Mouse (Mus musculus) embryonic facial prominence, embryonic 12.5 days (tissue): ENCODE results near the gene Apbb2. TPM values are rescaled to one million over a fixed set of nuclear protein-coding genes. Genes with fewer than 3 reads are reported as not detected.

Experiments
- ATAC-seq: fragments of 200-750 bp; cut with Nextera tagmentation; 2 replicates; pipeline ENCODE4 v1.8.0; 2017; ENCODE audit not compliant: insufficient number of reproducible peaks, insufficient read depth, low FRiP score, low TSS enrichment
- H3K27ac ChIP-seq: fragments of 300-500 bp; sonication (generic); 2 replicates; pipeline ENCODE4 v1.5.1; 2016; ENCODE audit warnings: mild to moderate bottlenecking
- H3K27me3 ChIP-seq: fragments of 300-500 bp; sonication (generic); 2 replicates; pipeline ENCODE4 v1.6.1; 2016; ENCODE audit warnings: mild to moderate bottlenecking, moderate library complexity
- H3K36me3 ChIP-seq: fragments of 300-500 bp; sonication (generic); 2 replicates; pipeline ENCODE4 v1.6.1; 2016; ENCODE audit warnings: mild to moderate bottlenecking
- H3K4me1 ChIP-seq: fragments of 300-500 bp; sonication (generic); 2 replicates; pipeline ENCODE4 v1.6.1; 2016
- H3K4me2 ChIP-seq: fragments of 300-500 bp; sonication (generic); replicated peaks from 2 replicates; pipeline ENCODE4 v1.6.1; 2016; ENCODE audit warnings: mild to moderate bottlenecking, moderate library complexity
- H3K4me3 ChIP-seq: fragments of 300-500 bp; sonication (generic); 2 replicates; pipeline ENCODE4 v1.5.1; 2016; ENCODE audit warnings: mild to moderate bottlenecking
- H3K9ac ChIP-seq: fragments of 300-500 bp; sonication (generic); 2 replicates; pipeline ENCODE4 v1.6.1; 2016; ENCODE audit warnings: mild to moderate bottlenecking, moderate library complexity
- H3K9me3 ChIP-seq: fragments of 300-500 bp; sonication (generic); 2 replicates; pipeline ENCODE4 v1.6.1; 2016; ENCODE audit warnings: mild to moderate bottlenecking, moderate library complexity
- WGBS: fragments of 180-500 bp; shearing (Covaris S2); methylation state at CpG from one replicate; pipeline ENCODE4 v1.1.7; 2016; 5-methylcytosine and 5-hydroxymethylcytosine counted together
- polyA plus RNA-seq: library from polyadenylated mRNA; unstranded; fragments of >200 nt; fragmentation: Nextera tagmentation; extraction: Ambion mirVana; gene quantifications from 2 replicates; pipeline ENCODE4 v1.2.1, GENCODE M21; 2016

Gene Apbb2
- polyA plus RNA-seq, 1 experiment from 2014 or later = 53.2 TPM

DNA sequence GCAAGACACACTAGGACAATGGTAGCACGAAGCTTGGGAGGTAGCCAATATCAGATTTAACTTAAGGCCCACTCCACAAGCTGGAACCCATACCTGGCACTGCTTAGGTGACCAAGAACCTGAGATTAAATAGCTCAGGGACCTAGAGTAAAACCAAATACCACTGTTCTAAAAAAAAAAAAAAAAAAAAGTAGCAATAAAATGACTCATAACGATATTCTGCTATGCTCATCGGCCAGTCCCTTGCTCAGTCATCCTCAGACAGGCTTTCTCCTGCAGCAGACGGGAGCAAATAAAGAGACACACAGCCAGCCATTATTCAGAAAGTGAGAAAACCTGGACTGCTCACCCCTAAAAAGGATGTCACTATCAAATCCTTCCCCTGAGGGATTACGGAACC, 47.9 kb downstream of the Apbb2 start:
- H3K36me3 ChIP-seq = no peaks in the 10 kb centered on the region
- H3K27ac ChIP-seq = no peak overlapping the region
- H3K4me2 ChIP-seq = no peak overlapping the region
- no peaks in the 10 kb centered on the region for H3K27me3 ChIP-seq
- ATAC-seq = no peak
- 97% methylated on average over 5 of the region's 5 CpGs for WGBS
- no peaks in the 10 kb centered on the region for H3K9me3 ChIP-seq
- no peak overlapping the region for H3K4me3 ChIP-seq
- no peak overlapping the region for H3K9ac ChIP-seq
- H3K4me1 ChIP-seq = peaks cover 10% of the 10 kb centered on the region

DNA sequence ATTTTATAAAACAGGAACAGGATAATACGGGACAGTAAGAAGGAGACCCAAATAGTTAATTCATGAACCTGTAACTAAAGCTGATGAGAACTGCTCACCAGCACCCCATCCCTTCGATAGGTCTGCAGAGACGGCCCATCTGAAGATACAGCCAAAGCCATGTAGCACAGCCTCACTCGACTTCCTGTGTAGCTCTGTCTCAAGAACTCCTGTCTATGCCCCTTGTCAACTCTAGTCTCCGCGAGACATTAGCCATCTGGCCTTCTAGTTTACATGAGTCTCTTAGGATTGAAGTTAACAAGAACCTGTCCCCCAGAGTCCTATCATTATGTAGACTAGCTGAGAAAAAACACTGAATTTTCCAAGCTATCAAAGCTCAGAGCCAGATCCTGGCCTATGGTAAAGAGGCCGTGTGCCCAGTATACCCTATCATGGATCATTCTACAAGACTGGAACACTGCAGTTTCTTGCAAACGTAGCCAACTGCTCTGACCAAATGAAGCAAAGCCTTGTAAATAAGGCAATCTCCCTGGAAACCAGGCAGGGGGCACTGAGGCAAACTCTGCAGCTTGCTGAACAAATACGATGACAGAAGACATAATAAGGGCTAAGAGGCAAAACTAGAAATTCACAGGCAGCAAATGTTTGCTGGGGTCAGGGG, 49.3 kb downstream of the Apbb2 start:
- Histone ChIP-seq H3K36me3 (no peaks in the 10 kb centered on the region), H3K27ac (no peak overlapping the region), H3K4me1 (peaks cover 10% of the 10 kb centered on the region), H3K9me3 (no peaks in the 10 kb centered on the region), H3K4me3 (no peak overlapping the region), H3K27me3 (no peaks in the 10 kb centered on the region), H3K4me2 (no peak overlapping the region), H3K9ac (no peak overlapping the region)
- WGBS = 65% methylated on average over 9 of the region's 9 CpGs
- no peak for ATAC-seq

- H3K27me3 ChIP-seq = no peaks in the 10 kb centered on the region
- H3K9ac ChIP-seq = no peak overlapping the region
- peaks cover 6% of the 10 kb centered on the region for H3K4me1 ChIP-seq
- H3K36me3 ChIP-seq = no peaks in the 10 kb centered on the region
- H3K9me3 ChIP-seq = no peaks in the 10 kb centered on the region
- no peak overlapping the region for H3K27ac ChIP-seq
- H3K4me3 ChIP-seq = no peak overlapping the region
- 71% methylated on average over 5 of the region's 5 CpGs for WGBS
- H3K4me2 ChIP-seq = no peak overlapping the region
- ATAC-seq = no peak
Observed at GRCm38 (mm10) chr5:66568002-66568401, 50.6 kb downstream of the Apbb2 start.

DNA sequence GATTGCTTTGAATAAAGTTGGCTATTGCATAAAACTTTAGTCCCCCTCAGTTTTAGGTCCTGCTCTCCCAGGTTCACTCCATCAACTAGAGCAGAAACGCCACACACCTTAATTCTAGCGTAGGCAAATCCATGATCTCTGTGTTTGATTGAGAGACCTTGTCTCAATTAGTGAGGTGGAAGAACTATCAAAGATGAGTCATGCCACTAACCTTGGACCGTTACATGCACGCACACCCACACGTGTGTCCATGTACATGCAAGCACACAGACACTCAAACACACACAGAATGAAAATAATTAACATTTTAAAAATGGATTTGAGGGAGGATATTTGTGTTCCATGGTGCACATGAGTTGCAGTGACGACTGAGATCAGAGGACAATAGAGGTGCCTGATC, 51.2 kb downstream of the Apbb2 start:
- Histone ChIP-seq H3K4me2 (no peak overlapping the region), H3K9ac (no peak overlapping the region), H3K36me3 (no peaks in the 10 kb centered on the region), H3K27me3 (no peaks in the 10 kb centered on the region), H3K27ac (no peak overlapping the region), H3K4me1 (peaks cover 4% of the 10 kb centered on the region), H3K4me3 (no peak overlapping the region), H3K9me3 (no peaks in the 10 kb centered on the region)
- ATAC-seq = no peak
- 92% methylated on average over 6 of the region's 6 CpGs for WGBS

GRCm38 (mm10) chr5:66559591-66560175, 58.9 kb downstream of the Apbb2 start:
- H3K27me3 ChIP-seq = no peaks in the 10 kb centered on the region
- peaks cover 4% of the 10 kb centered on the region; the same call in 1 of the 2 replicates for H3K9me3 ChIP-seq
- ATAC-seq = no peak
- no peak overlapping the region for H3K4me3 ChIP-seq
- peaks cover 12% of the 10 kb centered on the region for H3K4me1 ChIP-seq
- no peak overlapping the region for H3K9ac ChIP-seq
- H3K27ac ChIP-seq = no peak overlapping the region
- no peaks in the 10 kb centered on the region for H3K36me3 ChIP-seq
- WGBS = 74% methylated on average over 8 of the region's 8 CpGs
- H3K4me2 ChIP-seq = no peak overlapping the region

DNA sequence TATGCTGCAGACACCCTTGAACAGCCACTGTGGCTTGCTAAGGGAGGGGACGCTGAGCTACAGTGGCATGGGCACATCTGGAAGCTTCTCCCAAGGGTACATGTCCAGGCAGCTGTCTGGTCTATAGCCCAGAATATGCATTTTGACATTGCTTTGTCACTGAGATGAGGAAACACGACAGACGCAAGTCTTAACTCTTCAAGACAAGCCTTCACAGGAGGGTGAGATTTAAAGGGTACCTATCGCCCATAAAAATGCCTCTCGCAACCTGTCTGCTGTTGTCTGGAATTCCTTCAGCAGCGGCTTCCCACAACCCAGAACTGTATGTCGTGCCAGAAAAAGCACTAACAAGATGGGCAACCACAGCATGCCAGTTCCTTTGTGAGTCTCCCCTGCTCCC, 60.5 kb downstream of the Apbb2 start:
- H3K36me3 ChIP-seq = no peaks in the 10 kb centered on the region
- peaks cover 4% of the 10 kb centered on the region; the same call in 1 of the 2 replicates for H3K9me3 ChIP-seq
- 91% methylated on average over 7 of the region's 7 CpGs for WGBS
- no peak overlapping the region for H3K27ac ChIP-seq
- no peaks in the 10 kb centered on the region for H3K27me3 ChIP-seq
- ATAC-seq = no peak
- peaks cover 20% of the 10 kb centered on the region for H3K4me1 ChIP-seq
- no peak overlapping the region for H3K4me2 ChIP-seq
- H3K9ac ChIP-seq = no peak overlapping the region
- no peak overlapping the region for H3K4me3 ChIP-seq

DNA sequence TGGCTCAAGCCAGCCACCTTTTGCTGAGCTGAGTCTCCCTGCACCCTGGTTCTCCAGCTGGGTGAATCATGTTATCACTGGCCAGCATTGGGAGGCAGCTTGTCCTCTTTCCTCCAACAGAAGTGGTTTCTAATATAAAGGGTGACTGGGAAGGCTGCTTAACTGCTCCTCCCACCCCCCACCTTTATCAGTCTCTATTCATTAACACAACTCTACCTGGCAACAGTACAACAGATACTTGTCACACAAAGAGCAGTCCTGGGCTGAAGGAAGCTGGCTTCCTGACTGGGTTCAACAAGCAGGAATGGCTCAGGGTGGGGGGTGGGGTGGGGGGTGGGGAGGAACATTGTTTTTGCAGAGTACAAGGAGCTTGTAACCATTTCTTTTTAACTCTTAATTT, 64.7 kb downstream of the Apbb2 start:
- Histone ChIP-seq H3K4me2 (no peak overlapping the region), H3K4me1 (peaks cover 8% of the 10 kb centered on the region; the same call in 1 of the 2 replicates), H3K27me3 (no peaks in the 10 kb centered on the region), H3K9ac (no peak overlapping the region), H3K36me3 (no peaks in the 10 kb centered on the region), H3K4me3 (no peak overlapping the region), H3K9me3 (peaks cover 4% of the 10 kb centered on the region; the same call in 1 of the 2 replicates), H3K27ac (no peak overlapping the region)
- ATAC-seq = no peak

DNA sequence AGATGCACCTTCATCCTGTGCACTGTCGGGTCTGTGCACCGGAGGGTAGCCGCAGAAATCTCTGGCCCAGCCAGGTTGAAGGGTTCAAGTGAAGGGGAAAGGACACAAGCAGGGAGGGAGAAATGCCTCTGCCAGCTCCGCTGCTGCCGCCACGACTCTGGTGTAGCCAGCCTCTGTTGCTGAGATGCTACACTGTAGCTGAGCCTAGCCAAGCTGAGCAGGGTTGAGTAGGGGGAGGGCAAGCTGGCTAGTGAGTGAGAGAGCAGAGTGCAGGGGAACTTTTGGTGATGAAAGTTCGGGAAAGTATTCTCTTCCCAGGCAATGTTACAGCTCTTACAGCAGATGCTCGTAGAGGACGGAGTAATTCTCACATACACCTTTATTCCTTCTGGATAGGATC, 66.3 kb downstream of the Apbb2 start:
- Histone ChIP-seq H3K4me3 (no peak overlapping the region), H3K4me1 (peaks cover 8% of the 10 kb centered on the region; the same call in 1 of the 2 replicates), H3K9ac (no peak overlapping the region), H3K4me2 (no peak overlapping the region), H3K9me3 (peaks cover 7% of the 10 kb centered on the region; the same call in 1 of the 2 replicates), H3K36me3 (no peaks in the 10 kb centered on the region), H3K27me3 (no peaks in the 10 kb centered on the region), H3K27ac (no peak overlapping the region)
- no peak for ATAC-seq
- 71% methylated on average over 9 of the region's 9 CpGs for WGBS

GRCm38 (mm10) chr5:66550292-66550691, 68.3 kb downstream of the Apbb2 start:
- ATAC-seq = no peak
- H3K27ac ChIP-seq = 0 out of 2 replicates have a peak overlapping the region, but pooled peaks have one; percentile 20
- WGBS = 94% methylated on average over 5 of the region's 5 CpGs
- H3K9me3 ChIP-seq = 0 out of 2 replicates have a peak, but pooled peaks cover 3% of the 10 kb centered on the region
- H3K27me3 ChIP-seq = no peaks in the 10 kb centered on the region
- H3K4me1 ChIP-seq = peaks cover 15% of the 10 kb centered on the region
- no peak overlapping the region for H3K4me2 ChIP-seq
- no peaks in the 10 kb centered on the region for H3K36me3 ChIP-seq
- no peak overlapping the region for H3K4me3 ChIP-seq
- H3K9ac ChIP-seq = no peak overlapping the region

DNA sequence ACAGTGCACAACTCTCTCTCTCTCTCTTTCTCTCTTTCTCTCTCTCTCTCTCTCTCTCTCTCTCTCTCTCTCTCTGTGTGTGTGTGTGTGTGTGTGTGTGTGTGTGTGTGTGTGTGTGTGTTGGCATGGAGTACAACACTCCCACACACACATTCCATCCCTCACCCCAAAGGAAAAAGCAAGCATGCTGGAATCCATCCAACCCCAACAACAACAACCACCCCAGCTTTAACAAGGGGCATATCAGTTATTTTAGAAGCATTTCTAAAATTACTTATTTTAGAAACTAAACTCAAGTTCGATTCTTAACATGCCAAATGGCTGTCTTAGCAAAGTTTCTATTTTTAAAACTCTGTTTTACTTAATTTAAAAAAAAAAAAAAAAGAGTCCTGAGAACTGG, 68.9 kb downstream of the Apbb2 start:
- 0 out of 2 replicates have a peak, but pooled peaks cover 3% of the 10 kb centered on the region for H3K9me3 ChIP-seq
- H3K4me1 ChIP-seq = peaks cover 17% of the 10 kb centered on the region
- no peaks in the 10 kb centered on the region for H3K27me3 ChIP-seq
- H3K4me2 ChIP-seq = no peak overlapping the region
- no peak overlapping the region for H3K4me3 ChIP-seq
- H3K9ac ChIP-seq = no peak overlapping the region
- no peak overlapping the region for H3K27ac ChIP-seq
- no peaks in the 10 kb centered on the region for H3K36me3 ChIP-seq
- ATAC-seq = no peak
- whole genome bisulfite sequencing = 72% methylated on average over 1 of the region's 1 CpGs

GRCm38 (mm10) chr5:66546969-66547511, 71.5 kb downstream of the Apbb2 start:
- ATAC-seq = no peak
- Histone ChIP-seq H3K4me2 (no peak overlapping the region), H3K4me1 (peaks cover 16% of the 10 kb centered on the region), H3K27me3 (no peaks in the 10 kb centered on the region), H3K36me3 (no peaks in the 10 kb centered on the region), H3K9me3 (0 out of 2 replicates have a peak, but pooled peaks cover 3% of the 10 kb centered on the region), H3K27ac (no peak overlapping the region), H3K4me3 (no peak overlapping the region), H3K9ac (no peak overlapping the region)
- 86% methylated on average over 12 of the region's 12 CpGs for WGBS

DNA sequence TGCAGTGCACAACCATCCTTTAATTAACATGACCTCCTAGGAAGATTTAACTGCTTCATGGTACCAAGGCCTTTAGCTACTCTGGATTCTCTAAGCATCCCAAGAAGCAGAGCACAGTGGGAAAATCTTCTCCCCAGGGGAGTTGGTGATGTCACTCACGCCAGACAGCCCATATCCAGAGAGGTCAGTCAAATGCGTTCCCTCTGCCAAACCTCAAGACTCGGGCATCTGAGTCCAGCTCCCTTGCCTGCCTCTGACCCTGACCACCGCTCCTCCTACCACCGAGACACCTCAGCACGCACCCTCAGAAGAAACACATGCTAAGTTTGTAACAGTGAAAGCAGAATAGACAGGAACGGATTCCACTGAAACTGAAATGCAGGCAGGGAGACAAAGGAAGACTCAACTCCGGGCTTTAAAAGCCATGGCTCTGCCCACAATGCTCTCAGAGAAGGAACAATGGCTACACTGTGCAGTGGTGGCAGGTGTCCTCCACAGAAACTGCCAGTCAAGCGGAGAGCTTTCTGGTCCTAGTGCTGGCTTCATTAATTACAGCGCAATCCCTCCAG, 72.9 kb downstream of the Apbb2 start:
- Histone ChIP-seq H3K27me3 (no peaks in the 10 kb centered on the region), H3K9ac (no peak overlapping the region), H3K4me2 (no peak overlapping the region), H3K4me1 (peaks cover 16% of the 10 kb centered on the region), H3K27ac (peak overlapping the region; percentile 78), H3K36me3 (no peaks in the 10 kb centered on the region), H3K4me3 (no peak overlapping the region), H3K9me3 (0 out of 2 replicates have a peak, but pooled peaks cover 3% of the 10 kb centered on the region)
- 42% methylated on average over 10 of the region's 10 CpGs for WGBS
- ATAC-seq = no peak
